Mouse (Mus musculus): ENCODE data around the gene Gm10428. TPM values are rescaled to one million over a fixed set of nuclear protein-coding genes. Genes with fewer than 3 reads are reported as not detected.

The Gm10428 gene
- total RNA-seq, 2 experiments from 2014 or later, result not detected

DNA sequence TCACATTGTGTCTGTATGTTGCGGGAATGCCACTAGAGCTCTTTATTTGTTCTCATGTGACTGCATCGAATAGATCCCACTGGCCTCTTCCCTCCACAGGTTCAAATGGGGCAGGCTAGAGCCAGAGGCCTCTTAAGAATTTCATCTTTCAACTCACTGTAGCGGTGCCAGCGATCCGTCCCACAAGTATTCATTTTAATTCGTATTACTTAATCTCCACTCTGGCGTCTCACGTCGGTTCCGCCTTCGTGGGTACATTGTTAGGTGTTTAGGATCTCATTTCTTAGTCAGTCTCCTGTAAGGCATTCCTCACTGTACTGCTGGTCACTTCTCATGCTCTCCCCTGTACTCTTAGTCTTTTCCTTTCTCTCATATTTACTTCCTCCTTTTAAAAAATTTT is 5.6 kb downstream of the Gm10428 start:
- intact Hi-C loops (cut with DNase I), result loop anchor here (5.0 to 10.0 kb wide), 4 partner anchors 49 to 414 kb away; no protein-coding TSS in a partner anchor

DNA sequence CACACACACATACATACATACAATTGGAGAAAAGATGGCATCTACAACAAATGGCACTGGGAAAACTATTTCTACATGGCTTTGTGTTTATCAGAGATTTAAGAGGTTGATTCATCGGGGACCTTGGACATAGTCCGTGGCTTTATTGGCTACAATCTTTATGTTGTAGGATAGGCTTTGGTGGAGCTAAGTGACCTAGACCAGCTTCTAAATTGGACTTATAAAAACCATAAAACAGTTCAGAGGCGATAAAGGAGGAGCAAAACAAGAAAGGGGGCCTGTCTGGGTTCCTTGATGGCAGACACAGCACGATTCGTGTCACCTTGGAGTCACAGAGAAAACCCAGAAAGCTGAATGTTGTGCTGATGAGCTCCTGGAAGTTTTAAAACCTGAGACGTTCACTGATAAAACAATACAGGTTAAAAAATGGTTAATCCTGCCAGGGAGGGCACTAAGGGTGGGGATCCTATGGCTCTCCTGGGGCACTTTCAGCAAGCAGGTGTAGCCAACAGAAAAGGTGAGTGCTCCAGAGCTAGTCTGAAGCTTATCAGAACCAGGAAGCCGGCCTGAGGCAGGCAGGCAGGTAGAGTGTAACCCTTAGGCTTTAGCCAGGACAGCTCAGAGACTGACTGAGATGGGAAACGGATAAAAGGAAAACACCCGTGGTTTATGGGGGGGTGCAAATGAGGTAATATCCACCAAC is 8.0 kb downstream of the Gm10428 start:
- intact Hi-C loops (cut with DNase I), result no loop called here
- no peak for DNase-seq (ENCODE audit: extremely low spot score in 1 of 2, low spot score in 2 of 2)

More for the DNA sequence above, 5.6 kb downstream of the Gm10428 start:
- no peak for DNase-seq (ENCODE audit: extremely low spot score in 1 of 2, low spot score in 2 of 2)

DNA sequence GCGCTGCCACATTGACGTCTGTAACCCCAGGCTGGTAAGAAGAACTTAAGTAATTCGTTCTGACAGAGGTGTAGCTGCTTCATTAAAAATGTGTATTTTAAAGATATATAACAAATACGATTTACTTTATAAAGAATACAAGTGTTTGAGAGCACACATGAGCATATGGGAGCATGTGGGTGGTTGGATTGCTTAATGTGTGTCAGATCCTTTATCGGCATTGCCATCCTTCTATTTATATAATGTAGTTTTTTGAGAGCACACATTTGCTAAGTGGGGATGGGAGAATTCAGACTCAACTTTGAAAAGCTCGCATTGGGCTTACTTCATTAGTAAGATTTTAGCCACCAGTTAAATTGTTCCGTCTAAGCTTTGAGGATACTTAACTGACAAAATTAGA is 23.6 kb downstream of the Gm10428 start:
- DNase-seq (ENCODE audit: extremely low spot score in 1 of 2, low spot score in 2 of 2), result no peak
- intact Hi-C loops (cut with DNase I), result no loop called here

DNA sequence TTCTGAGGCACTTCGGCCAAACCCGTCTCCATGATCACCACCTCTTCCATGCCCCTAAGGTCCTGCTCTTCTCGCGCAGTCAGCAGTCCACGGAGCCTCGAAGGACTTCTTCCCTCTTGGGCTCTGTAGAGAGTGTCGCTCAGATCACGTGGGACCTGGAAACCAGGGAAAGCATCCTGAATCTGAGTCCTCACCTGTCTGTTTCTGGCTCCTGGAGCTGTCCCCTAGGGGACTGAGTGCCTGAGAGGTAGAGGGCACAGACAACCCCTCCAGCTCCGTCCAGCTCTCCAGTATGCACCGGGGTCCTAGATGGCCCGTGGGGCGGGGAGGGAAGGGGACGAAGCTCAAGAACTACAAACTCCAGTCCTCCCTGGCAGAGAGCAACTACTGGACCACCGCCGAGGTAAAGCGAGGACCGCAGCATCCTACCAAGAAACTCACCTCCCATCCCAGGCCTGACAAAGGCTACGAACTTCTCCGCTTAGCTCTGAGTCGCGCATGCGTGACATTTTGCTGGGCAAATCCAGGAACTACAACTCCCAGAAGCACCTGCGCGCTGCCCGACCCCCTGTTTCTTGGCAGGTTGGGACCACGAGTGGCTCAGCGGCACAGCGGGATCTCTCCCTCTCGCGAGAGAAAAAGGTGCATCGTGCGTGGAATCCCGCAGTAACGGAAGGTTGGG is 36.2 kb downstream of the Gm10428 start, which contains the start of gene Zfp286:
Gene Zfp286, minus strand, starts transcription at position 528 of the 682 bp plus-strand sequence.
- intact Hi-C loops (cut with DNase I), result no loop called here
- peak; percentile 94 to 95 for DNase-seq (ENCODE audit: extremely low spot score in 1 of 2, low spot score in 2 of 2)

DNA sequence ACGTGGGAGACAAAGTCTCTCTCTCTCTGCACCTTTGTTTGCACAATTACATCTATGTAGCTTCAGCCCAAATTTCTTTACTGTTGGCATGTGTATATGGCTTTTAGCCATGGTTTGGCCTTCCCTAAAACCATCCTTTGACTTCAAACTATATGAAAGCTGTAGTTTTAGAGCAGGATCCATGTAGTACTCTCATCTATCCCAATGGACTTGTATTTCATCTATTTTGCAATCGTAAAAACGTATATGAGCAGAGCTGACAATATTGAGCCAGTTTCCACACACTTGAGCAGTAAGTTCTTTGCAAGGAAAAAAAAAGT is 36.7 kb downstream of the Gm10428 start:
- no peak for DNase-seq (ENCODE audit: extremely low spot score in 1 of 2, low spot score in 2 of 2)
- intact Hi-C loops (cut with DNase I), result no loop called here

Other genes starting within 250 kb of the Gm10428 start
- 10 to 100 TPM; 38.0 to 42.0 TPM for gene Cenpv, start 213.8 kb upstream of the Gm10428 start, total RNA-seq (2021)
- 1,000 to 10,000 TPM; 1,760 to 1,780 TPM for gene Ubb, start 201.9 kb upstream of the Gm10428 start, total RNA-seq (2021)
- gene Trpv2, start 178.6 kb upstream of the Gm10428 start, total RNA-seq (2021), result 10 to 100 TPM; 27.8 to 30.0 TPM
- 10 to 100 TPM; 13.0 to 14.2 TPM for gene Lrrc75a, start 104.6 kb upstream of the Gm10428 start, total RNA-seq (2021)
- gene Mmgt2, start 104.4 kb upstream of the Gm10428 start, total RNA-seq (2021), result 10 to 100 TPM; 23.5 to 25.8 TPM
- 10 to 100 TPM; 16.8 to 19.1 TPM for gene Zfp287, start 21.2 kb upstream of the Gm10428 start, total RNA-seq (2021)
- gene Zfp286, start 36.4 kb downstream of the Gm10428 start, total RNA-seq (2021), result 10 to 100 TPM; 23.5 to 24.5 TPM
- gene Trim16, start 67.1 kb downstream of the Gm10428 start, total RNA-seq (2021), result 1 to 10 TPM; 4.8 to 6.0 TPM
- under 1 TPM; 0.71 to 0.92 TPM for gene Fbxw10, start 94.0 kb downstream of the Gm10428 start, total RNA-seq (2021)
- 10 to 100 TPM; 19.8 to 21.6 TPM for gene Tvp23b, start 126.4 kb downstream of the Gm10428 start, total RNA-seq (2021)
- gene Cdrt4, start 198.1 kb downstream of the Gm10428 start, total RNA-seq (2021), result not detected

Data from left cerebral cortex, postnatal 10 days (tissue).